Mouse (Mus musculus) 3T3-L1 (cell line): ENCODE results near the gene Larp6.
A peak's percentile ranks its signal among the peaks of the same experiment; 100 is the strongest.

Experiments used
- DNase-seq: peaks from one replicate; pipeline ENCODE4 v3.0.0-alpha.2; 2015; ENCODE audit warnings: low read depth, low spot score

Gene Larp6

DNA sequence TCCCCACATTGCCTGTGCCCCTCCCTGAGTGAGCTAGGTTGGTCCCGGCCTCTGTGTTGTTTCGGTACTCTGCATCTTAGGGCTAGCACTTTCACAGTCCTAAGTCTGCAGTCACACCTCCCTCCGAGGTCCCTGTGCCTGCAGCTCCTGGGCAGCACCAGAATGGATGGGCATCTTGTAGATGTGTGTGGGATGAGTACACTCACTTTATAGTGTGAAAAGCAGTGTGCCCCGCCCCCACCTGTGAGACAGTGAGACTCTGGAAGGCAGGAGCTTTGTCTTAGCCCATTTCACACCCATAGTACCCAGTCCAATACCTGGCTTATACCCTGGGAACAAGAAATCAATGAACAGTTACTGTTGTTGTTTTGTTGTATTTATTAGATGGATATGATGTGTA is 2.5 kb downstream of the Larp6 start:
- DNase-seq: no peak

DNA sequence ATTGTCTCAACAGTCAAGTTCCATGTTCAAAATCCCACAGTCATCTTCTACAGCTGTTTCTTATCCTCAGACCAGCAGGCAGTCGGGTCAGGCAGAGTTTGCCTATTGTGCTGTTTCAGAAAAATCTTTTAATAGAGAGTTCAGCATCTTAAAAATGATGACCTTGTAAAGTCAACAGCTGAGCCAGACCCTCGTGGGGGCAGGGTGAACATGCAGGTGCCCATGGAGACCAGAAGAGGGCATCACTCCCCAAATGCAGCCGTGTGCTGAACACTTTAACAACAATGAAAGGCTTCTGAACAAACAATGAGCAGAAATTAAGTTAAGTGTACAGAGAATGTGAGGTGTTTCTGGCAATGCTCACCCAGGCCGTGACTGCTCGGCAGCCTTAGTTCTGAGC is 3.0 kb downstream of the Larp6 start:
- DNase-seq: no peak

- peak; percentile 76 for DNase-seq
These were observed 5.5 kb downstream of the Larp6 start for GRCm38 (mm10) chr9:60718284-60718683.

DNA sequence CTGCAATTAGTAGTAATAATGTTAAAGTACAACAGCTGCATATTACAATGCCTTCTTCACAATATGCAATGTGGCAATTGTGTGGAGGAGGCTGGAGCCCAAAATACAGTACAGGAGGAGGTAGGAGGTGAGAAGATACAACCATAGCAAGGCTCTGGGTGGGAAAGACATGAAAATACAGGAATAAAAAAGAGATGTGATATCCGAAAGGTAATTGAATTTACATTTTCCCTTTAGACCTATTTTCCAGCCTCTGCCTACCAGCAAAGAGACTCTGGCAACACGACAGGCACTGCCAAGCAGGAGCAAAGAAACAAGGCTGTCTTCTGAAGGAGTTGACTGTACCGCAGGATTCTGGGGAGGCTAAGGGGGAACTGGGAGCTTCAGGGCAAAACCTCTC is 6.9 kb downstream of the Larp6 start:
- no peak for DNase-seq

DNA sequence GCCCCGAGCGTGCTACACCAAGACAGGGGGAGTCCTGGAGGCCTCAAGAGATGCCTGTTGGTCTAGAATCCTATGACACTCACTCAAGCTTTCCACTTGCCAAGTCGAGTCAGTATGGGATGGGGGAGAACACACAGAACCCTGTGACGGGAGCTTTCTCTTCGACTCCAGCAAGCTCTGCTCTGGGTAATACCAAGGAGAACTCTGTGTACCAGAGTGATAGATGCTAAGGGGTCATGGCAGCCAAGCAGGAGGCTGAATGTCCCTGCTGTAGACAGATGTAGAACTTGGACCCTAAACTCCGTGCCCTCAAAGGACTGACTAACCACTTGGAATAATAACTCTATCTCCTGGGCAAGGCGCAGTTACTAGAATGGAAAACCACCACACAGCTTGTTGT is 12.2 kb downstream of the Larp6 start:
- no peak for DNase-seq

DNA sequence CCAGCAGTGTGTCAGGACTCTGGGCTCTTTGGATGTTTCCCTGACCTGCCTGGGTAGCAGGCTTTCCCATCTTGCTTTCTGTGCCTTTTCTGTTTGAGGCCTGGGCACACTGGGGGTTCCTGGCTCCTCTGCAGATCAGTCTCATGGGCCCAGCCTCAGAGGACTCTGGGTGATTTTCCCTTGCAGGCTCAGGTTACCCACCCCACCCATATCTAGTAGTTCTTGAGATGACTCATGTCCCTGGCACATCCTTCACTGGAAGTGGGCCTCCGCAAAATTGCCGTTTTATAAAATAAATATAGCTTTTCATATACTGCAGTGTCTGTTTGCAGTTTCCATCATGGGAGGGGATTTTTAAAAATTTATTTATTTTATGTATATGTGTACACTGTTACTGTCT is 21.5 kb downstream of the Larp6 start:
- DNase-seq: peak; percentile 67

- no peak for DNase-seq
These were observed 26.3 kb downstream of the Larp6 start for GRCm38 (mm10) chr9:60739126-60739525.

DNA sequence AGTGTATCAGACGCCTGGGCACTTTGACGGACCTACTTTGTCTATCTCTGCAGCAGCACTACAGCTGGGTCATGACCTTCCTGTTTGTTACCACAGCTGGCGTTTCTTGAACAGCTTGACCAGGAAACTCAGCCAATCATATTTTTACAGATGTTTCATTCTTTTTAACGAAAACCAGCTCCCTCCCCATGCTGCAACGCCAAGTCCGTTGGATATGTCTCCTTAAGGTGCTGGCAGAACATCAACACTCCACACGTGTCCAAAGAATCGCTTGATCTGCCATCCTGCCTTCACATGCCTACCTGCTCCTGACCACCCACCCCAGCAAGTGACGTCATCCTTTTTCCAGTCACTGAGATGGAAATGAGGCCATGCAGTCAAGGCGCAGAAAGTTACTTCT is 28.6 kb downstream of the Larp6 start:
- DNase-seq: no peak

GRCm38 (mm10) chr9:60742516-60742915 is 29.7 kb downstream of the Larp6 start:
- peak; percentile 85 for DNase-seq

DNA sequence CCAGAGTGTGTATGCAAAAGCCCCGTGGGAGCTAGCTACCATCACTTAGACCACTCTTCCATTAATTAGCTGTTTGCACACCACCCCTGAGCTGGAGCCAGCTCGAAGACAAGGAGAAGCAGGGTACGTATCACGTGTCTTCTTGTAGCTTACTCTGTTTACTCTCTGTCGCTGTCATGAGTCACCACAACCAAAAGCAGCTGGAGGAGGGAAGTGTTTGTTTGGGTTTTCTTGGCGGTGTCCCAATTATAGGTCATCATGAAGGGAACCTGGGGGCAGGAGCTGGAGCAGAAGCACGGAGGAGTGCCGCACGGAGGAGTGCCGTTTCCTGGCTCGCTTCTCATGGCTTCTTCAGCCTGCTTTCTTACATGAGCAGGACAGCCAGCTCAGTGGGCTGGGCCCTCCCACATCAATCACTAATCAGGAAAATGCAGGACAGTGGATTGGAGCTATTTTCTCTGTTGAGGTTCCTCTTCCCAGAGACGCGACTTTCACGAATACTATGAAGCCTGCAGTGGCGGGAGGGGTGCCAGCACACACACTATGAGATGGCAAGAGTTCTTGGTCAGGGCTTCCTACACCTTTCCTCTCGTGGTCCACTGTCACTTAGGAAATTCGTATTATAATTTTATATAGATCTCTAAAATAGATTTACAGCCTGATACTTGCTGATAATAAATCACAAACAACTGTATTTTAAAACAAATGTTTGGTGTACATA is 30.6 kb downstream of the Larp6 start:
- DNase-seq: peak; percentile 93

GRCm38 (mm10) chr9:60744171-60744969 is 31.6 kb downstream of the Larp6 start:
- DNase-seq: peak; percentile 84

DNA sequence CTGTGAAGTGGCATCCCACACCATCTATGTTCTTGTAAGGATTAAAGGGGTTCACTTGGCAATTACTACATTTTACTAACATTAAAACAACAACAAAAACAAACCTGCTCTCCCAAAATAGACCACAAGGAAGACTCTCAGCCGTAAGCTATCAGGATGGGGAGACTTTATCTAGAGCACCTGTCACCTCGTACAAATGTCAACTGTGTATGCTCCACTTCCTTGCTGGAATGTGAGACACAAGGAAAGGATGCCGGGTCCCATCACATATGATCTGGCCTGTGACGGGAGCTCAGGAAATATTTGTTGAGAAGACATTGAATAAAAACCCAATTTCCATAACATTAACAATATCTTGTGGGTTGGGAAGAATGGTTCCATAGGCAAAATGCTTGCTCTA is 32.2 kb downstream of the Larp6 start:
- DNase-seq: no peak

GRCm38 (mm10) chr9:60746561-60746960 is 33.8 kb downstream of the Larp6 start:
- no peak for DNase-seq

DNA sequence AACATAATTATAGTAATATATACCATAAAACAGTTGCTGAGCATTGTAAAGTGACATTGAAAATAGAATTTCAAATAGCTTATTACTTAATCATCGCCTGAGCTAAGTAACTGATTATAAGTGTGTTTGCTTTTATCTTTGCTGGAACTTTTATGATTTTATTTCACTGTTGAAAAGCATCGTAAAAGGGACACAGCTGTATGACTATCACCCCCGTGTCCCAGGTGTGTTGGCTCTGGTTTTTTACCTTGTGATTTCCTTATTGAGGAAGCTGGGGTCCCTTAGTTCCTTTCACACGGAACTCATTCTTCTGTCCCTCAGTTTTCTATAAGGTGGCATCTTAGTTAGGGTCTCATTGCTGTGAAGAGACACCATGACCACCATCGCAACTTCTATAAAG is 34.9 kb downstream of the Larp6 start:
- no peak for DNase-seq

- DNase-seq: no peak
These were observed 35.4 kb downstream of the Larp6 start for GRCm38 (mm10) chr9:60748191-60748590.

DNA sequence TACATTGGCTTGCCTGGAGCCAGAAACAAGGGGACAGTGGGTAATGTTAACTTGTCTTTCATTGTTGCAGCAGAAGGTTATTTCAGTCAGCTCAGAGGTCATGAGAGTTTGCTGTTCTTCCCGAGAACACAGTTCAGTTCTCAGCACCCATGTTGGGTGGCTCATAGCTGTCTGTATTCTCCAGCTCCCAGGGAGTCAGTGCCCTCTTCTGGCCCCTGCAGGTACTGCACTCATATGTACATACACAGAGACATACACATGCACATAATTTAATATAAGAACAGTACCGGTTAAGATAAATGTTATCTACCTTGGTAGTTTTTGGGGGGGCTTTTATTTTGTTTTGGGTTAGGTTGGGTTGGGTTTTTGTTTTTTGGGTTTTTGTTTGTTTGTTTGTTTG is 36.3 kb downstream of the Larp6 start:
- peak; percentile 29 for DNase-seq

GRCm38 (mm10) chr9:60751098-60751497 is 38.3 kb downstream of the Larp6 start:
- DNase-seq: no peak

- DNase-seq: no peak
These were observed 39.2 kb downstream of the Larp6 start for GRCm38 (mm10) chr9:60751971-60752370.

- DNase-seq: no peak
These were observed 39.8 kb downstream of the Larp6 start for GRCm38 (mm10) chr9:60752636-60753035.

GRCm38 (mm10) chr9:60756258-60756657 is 43.5 kb downstream of the Larp6 start:
- DNase-seq: peak; percentile 80

GRCm38 (mm10) chr9:60756866-60757740 is 44.3 kb downstream of the Larp6 start:
- no peak for DNase-seq

DNA sequence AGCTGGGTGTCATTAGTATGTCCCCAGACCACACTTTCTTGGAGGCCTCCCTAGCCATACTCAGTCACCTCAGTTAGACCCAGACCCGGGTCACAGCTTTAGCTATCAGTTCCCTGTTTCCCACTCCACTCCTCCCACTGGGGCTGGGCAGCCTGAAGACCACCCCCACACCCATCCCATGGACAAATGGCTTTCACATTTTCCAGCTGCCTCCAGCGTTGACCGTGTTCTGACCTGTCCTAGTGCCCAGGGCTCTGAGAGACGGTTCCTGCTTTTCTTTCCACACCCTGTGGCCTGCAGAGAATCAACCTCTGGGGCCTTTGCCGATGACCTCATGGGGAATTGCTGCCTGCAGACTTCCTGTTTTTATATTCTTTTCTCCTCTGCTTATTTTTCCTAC is 45.0 kb downstream of the Larp6 start:
- peak; percentile 47 for DNase-seq
